Mouse (Mus musculus) forebrain, embryonic 12.5 days (tissue): ENCODE measurements at regions not wholly inside any gene's neighbourhood (a gene's known extent, or its start where the extent isn't known, plus 50 kb on each side); places are given as distances from the start of the nearest gene placed in this dataset.
"Not testable (repeated sequence)": the region's sequence is repeated elsewhere in the genome, so short reads cannot be mapped to it uniquely, and the experiment has no call there.

Source experiments
- ATAC-seq: fragments of 200-750 bp; cut with Nextera tagmentation; 2 replicates; pipeline ENCODE4 v1.8.0; 2017; ENCODE audit warnings: moderate TSS enrichment; ENCODE audit not compliant: low FRiP score
- H3K27ac ChIP-seq: fragments of 300-500 bp; sonication (generic); 2 replicates; pipeline ENCODE4 v1.5.1; 2016; ENCODE audit warnings: mild to moderate bottlenecking
- H3K27me3 ChIP-seq: fragments of 300-500 bp; sonication (generic); 2 replicates; pipeline ENCODE4 v1.6.1; 2016; ENCODE audit warnings: mild to moderate bottlenecking
- H3K36me3 ChIP-seq: fragments of 300-500 bp; sonication (generic); replicated peaks from 2 replicates; pipeline ENCODE4 v1.6.1; 2016; ENCODE audit warnings: mild to moderate bottlenecking
- H3K4me1 ChIP-seq: fragments of 300-500 bp; sonication (generic); 2 replicates; pipeline ENCODE4 v1.6.1; 2016
- H3K4me2 ChIP-seq: fragments of 300-500 bp; sonication (generic); 2 replicates; pipeline ENCODE4 v1.6.1; 2016; ENCODE audit warnings: mild to moderate bottlenecking, moderate library complexity
- H3K4me3 ChIP-seq: fragments of 300-500 bp; sonication (generic); replicated peaks from 2 replicates; pipeline ENCODE4 v1.5.1; 2016; ENCODE audit warnings: mild to moderate bottlenecking
- H3K9ac ChIP-seq: fragments of 300-500 bp; sonication (generic); 2 replicates; pipeline ENCODE4 v1.6.1; 2016; ENCODE audit warnings: mild to moderate bottlenecking
- H3K9me3 ChIP-seq: fragments of 300-500 bp; sonication (generic); 2 replicates; pipeline ENCODE4 v1.6.1; 2016
- WGBS: fragments of 180-500 bp; shearing (Covaris S2); methylation state at CpG from one replicate; pipeline ENCODE4 v1.1.7; 2016; 5-methylcytosine and 5-hydroxymethylcytosine counted together

- no peaks in the 10 kb centered on the region for H3K27me3 ChIP-seq
- H3K4me1 ChIP-seq: peaks cover 5% of the 10 kb centered on the region
- no peaks in the 10 kb centered on the region for H3K9me3 ChIP-seq
- H3K4me2 ChIP-seq: no peak overlapping the region
- no peak overlapping the region for H3K27ac ChIP-seq
- no peak overlapping the region for H3K9ac ChIP-seq
- no peak for ATAC-seq
- no peaks in the 10 kb centered on the region for H3K36me3 ChIP-seq
- H3K4me3 ChIP-seq: no peak overlapping the region
- 84% methylated on average over 1 of the region's 1 CpGs for WGBS
These were observed 91.6 kb upstream of the Zfp706 start for GRCm38 (mm10) chr15:37099176-37099575.

- no peak overlapping the region for H3K27ac ChIP-seq
These were observed 89.9 kb upstream of the Zfp706 start for GRCm38 (mm10) chr15:37097426-37097825.

GRCm38 (mm10) chr15:37091171-37091570 lies 83.6 kb upstream of the Zfp706 start:
- H3K9me3 ChIP-seq, H3K9ac ChIP-seq, ATAC-seq, H3K36me3 ChIP-seq, H3K27ac ChIP-seq, H3K4me3 ChIP-seq, H3K27me3 ChIP-seq, H3K4me1 ChIP-seq, H3K4me2 ChIP-seq: not testable (repeated sequence)
- whole genome bisulfite sequencing: 86% methylated on average over 5 of the region's 5 CpGs

More at GRCm38 (mm10) chr15:37097426-37097825, 89.9 kb upstream of the Zfp706 start:
- no peak for ATAC-seq
- H3K4me3 ChIP-seq: no peak overlapping the region
- H3K4me1 ChIP-seq: peaks cover 5% of the 10 kb centered on the region
- 92% methylated on average over 7 of the region's 7 CpGs for WGBS
- H3K36me3 ChIP-seq: no peaks in the 10 kb centered on the region
- no peaks in the 10 kb centered on the region for H3K9me3 ChIP-seq
- no peak overlapping the region for H3K9ac ChIP-seq
- H3K4me2 ChIP-seq: no peak overlapping the region
- no peaks in the 10 kb centered on the region for H3K27me3 ChIP-seq

GRCm38 (mm10) chr15:37083726-37084125 lies 76.2 kb upstream of the Zfp706 start:
- no peak overlapping the region for H3K4me2 ChIP-seq
- WGBS: 87% methylated on average over 3 of the region's 3 CpGs
- no peak for ATAC-seq

GRCm38 (mm10) chr15:37081836-37082235 lies 74.3 kb upstream of the Zfp706 start:
- WGBS: 71% methylated on average over 2 of the region's 2 CpGs
- no peaks in the 10 kb centered on the region for H3K27me3 ChIP-seq
- H3K4me1 ChIP-seq: no peaks in the 10 kb centered on the region
- H3K4me3 ChIP-seq: no peak overlapping the region
- H3K36me3 ChIP-seq: no peaks in the 10 kb centered on the region
- no peak for ATAC-seq
- no peaks in the 10 kb centered on the region for H3K9me3 ChIP-seq
- H3K4me2 ChIP-seq: no peak overlapping the region
- H3K27ac ChIP-seq: no peak overlapping the region
- no peak overlapping the region for H3K9ac ChIP-seq

More at GRCm38 (mm10) chr15:37083726-37084125, 76.2 kb upstream of the Zfp706 start:
- no peaks in the 10 kb centered on the region for H3K36me3 ChIP-seq
- H3K9ac ChIP-seq: no peak overlapping the region
- H3K9me3 ChIP-seq: peaks cover 8% of the 10 kb centered on the region; the same call in 1 of the 2 replicates
- H3K27ac ChIP-seq: no peak overlapping the region
- H3K27me3 ChIP-seq: no peaks in the 10 kb centered on the region
- H3K4me3 ChIP-seq: no peak overlapping the region
- no peaks in the 10 kb centered on the region for H3K4me1 ChIP-seq

GRCm38 (mm10) chr15:37080931-37081330 lies 73.4 kb upstream of the Zfp706 start:
- ATAC-seq: no peak
- no peak overlapping the region for H3K9ac ChIP-seq
- H3K27me3 ChIP-seq: no peaks in the 10 kb centered on the region
- WGBS: 99% methylated on average over 2 of the region's 2 CpGs
- H3K4me2 ChIP-seq: no peak overlapping the region
- no peak overlapping the region for H3K4me3 ChIP-seq
- no peak overlapping the region for H3K27ac ChIP-seq
- no peaks in the 10 kb centered on the region for H3K36me3 ChIP-seq
- no peaks in the 10 kb centered on the region for H3K9me3 ChIP-seq
- no peaks in the 10 kb centered on the region for H3K4me1 ChIP-seq

GRCm38 (mm10) chr15:37080395-37080794 lies 72.8 kb upstream of the Zfp706 start:
- WGBS: 85% methylated on average over 4 of the region's 4 CpGs
- ATAC-seq: no peak
- Histone ChIP-seq H3K27ac (no peak overlapping the region), H3K4me2 (no peak overlapping the region), H3K4me1 (no peaks in the 10 kb centered on the region), H3K27me3 (no peaks in the 10 kb centered on the region), H3K9ac (no peak overlapping the region), H3K36me3 (no peaks in the 10 kb centered on the region), H3K9me3 (no peaks in the 10 kb centered on the region), H3K4me3 (no peak overlapping the region)

GRCm38 (mm10) chr15:37074207-37074606 lies 66.6 kb upstream of the Zfp706 start:
- 93% methylated on average over 2 of the region's 2 CpGs for WGBS
- H3K27me3 ChIP-seq, ATAC-seq, H3K4me2 ChIP-seq, H3K27ac ChIP-seq, H3K9me3 ChIP-seq, H3K4me3 ChIP-seq, H3K36me3 ChIP-seq, H3K4me1 ChIP-seq, H3K9ac ChIP-seq: not testable (repeated sequence)

- Histone ChIP-seq H3K27ac (no peak overlapping the region), H3K9ac (no peak overlapping the region), H3K4me2 (no peak overlapping the region), H3K9me3 (no peaks in the 10 kb centered on the region), H3K4me3 (no peak overlapping the region), H3K36me3 (no peaks in the 10 kb centered on the region), H3K4me1 (no peaks in the 10 kb centered on the region), H3K27me3 (no peaks in the 10 kb centered on the region)
- no peak for ATAC-seq
- 86% methylated on average over 5 of the region's 5 CpGs for WGBS
These were observed 64.8 kb upstream of the Zfp706 start for GRCm38 (mm10) chr15:37072202-37072862.

GRCm38 (mm10) chr15:37070188-37070587 lies 62.6 kb upstream of the Zfp706 start:
- Histone ChIP-seq H3K27ac (no peak overlapping the region), H3K9me3 (no peaks in the 10 kb centered on the region), H3K4me2 (no peak overlapping the region), H3K27me3 (no peaks in the 10 kb centered on the region), H3K4me1 (no peaks in the 10 kb centered on the region), H3K36me3 (no peaks in the 10 kb centered on the region), H3K9ac (no peak overlapping the region), H3K4me3 (no peak overlapping the region)
- WGBS: 68% methylated on average over 3 of the region's 3 CpGs
- no peak for ATAC-seq

GRCm38 (mm10) chr15:37067326-37067725 lies 59.8 kb upstream of the Zfp706 start:
- Histone ChIP-seq H3K9me3 (no peaks in the 10 kb centered on the region), H3K4me2 (no peak overlapping the region), H3K27ac (no peak overlapping the region), H3K9ac (no peak overlapping the region), H3K27me3 (no peaks in the 10 kb centered on the region), H3K4me1 (no peaks in the 10 kb centered on the region), H3K36me3 (no peaks in the 10 kb centered on the region), H3K4me3 (no peak overlapping the region)
- no peak for ATAC-seq
- 85% methylated on average over 4 of the region's 4 CpGs for WGBS

- Histone ChIP-seq H3K4me3 (no peak overlapping the region), H3K9ac (no peak overlapping the region), H3K36me3 (no peaks in the 10 kb centered on the region), H3K9me3 (no peaks in the 10 kb centered on the region), H3K27me3 (no peaks in the 10 kb centered on the region), H3K4me2 (no peak overlapping the region), H3K27ac (no peak overlapping the region), H3K4me1 (no peaks in the 10 kb centered on the region)
- no peak for ATAC-seq
- 87% methylated on average over 9 of the region's 9 CpGs for WGBS
These were observed 58.5 kb upstream of the Zfp706 start for GRCm38 (mm10) chr15:37065926-37066550.

GRCm38 (mm10) chr15:37065408-37065807 lies 57.8 kb upstream of the Zfp706 start:
- no peak overlapping the region for H3K4me2 ChIP-seq
- no peak overlapping the region for H3K9ac ChIP-seq
- H3K4me1 ChIP-seq: no peaks in the 10 kb centered on the region
- H3K4me3 ChIP-seq: no peak overlapping the region
- no peaks in the 10 kb centered on the region for H3K9me3 ChIP-seq
- H3K36me3 ChIP-seq: no peaks in the 10 kb centered on the region
- ATAC-seq: no peak
- 79% methylated on average over 6 of the region's 6 CpGs for WGBS
- no peaks in the 10 kb centered on the region for H3K27me3 ChIP-seq
- no peak overlapping the region for H3K27ac ChIP-seq
